Mouse (Mus musculus): ENCODE data around the gene Sipa1l1.

The Sipa1l1 gene

GRCm38 (mm10) chr12:82168820-82169533, at the start of gene Sipa1l1:
Gene Sipa1l1, plus strand, starts transcription at chr12:82169320.
- peak; percentile 98 for DNase-seq

- peak; percentile 63 for DNase-seq
Measured at GRCm38 (mm10) chr12:82121947-82122346, 47.2 kb upstream of the Sipa1l1 start.

- peak; percentile 83 for DNase-seq
Measured at GRCm38 (mm10) chr12:82122450-82123249, 46.5 kb upstream of the Sipa1l1 start.

- no peak for DNase-seq
Measured at GRCm38 (mm10) chr12:82126796-82127195, 42.3 kb upstream of the Sipa1l1 start.

- DNase-seq, result no peak
Measured at GRCm38 (mm10) chr12:82139234-82140166, 29.6 kb upstream of the Sipa1l1 start.

- DNase-seq, result no peak
Measured at GRCm38 (mm10) chr12:82143371-82143770, 25.7 kb upstream of the Sipa1l1 start.

- no peak for DNase-seq
Measured at GRCm38 (mm10) chr12:82145173-82145572, 23.9 kb upstream of the Sipa1l1 start.

GRCm38 (mm10) chr12:82147021-82147693, 22.0 kb upstream of the Sipa1l1 start:
- no peak for DNase-seq

- no peak for DNase-seq
Measured at GRCm38 (mm10) chr12:82148328-82148930, 20.7 kb upstream of the Sipa1l1 start.

GRCm38 (mm10) chr12:82151019-82151418, 18.1 kb upstream of the Sipa1l1 start:
- no peak for DNase-seq

GRCm38 (mm10) chr12:82154527-82154926, 14.6 kb upstream of the Sipa1l1 start:
- DNase-seq, result no peak

- no peak for DNase-seq
Measured at GRCm38 (mm10) chr12:82158516-82158915, 10.6 kb upstream of the Sipa1l1 start.

- no peak for DNase-seq
Measured at GRCm38 (mm10) chr12:82159372-82159771, 9.7 kb upstream of the Sipa1l1 start.

- no peak for DNase-seq
Measured at GRCm38 (mm10) chr12:82165651-82166050, 3.5 kb upstream of the Sipa1l1 start.

GRCm38 (mm10) chr12:82166101-82166571, 3.0 kb upstream of the Sipa1l1 start:
- DNase-seq, result peak; percentile 43

GRCm38 (mm10) chr12:82169571-82170431, 681 bp downstream of the Sipa1l1 start:
- peak; percentile 80 for DNase-seq

- peak; percentile 42 for DNase-seq
Measured at GRCm38 (mm10) chr12:82170461-82171279, 1.6 kb downstream of the Sipa1l1 start.

- DNase-seq, result peak; percentile 71
Measured at GRCm38 (mm10) chr12:82171591-82171990, 2.5 kb downstream of the Sipa1l1 start.

- no peak for DNase-seq
Measured at GRCm38 (mm10) chr12:82173623-82174022, 4.5 kb downstream of the Sipa1l1 start.

GRCm38 (mm10) chr12:82175709-82176108, 6.6 kb downstream of the Sipa1l1 start:
- no peak for DNase-seq
